Mouse (Mus musculus) E14TG2a.4 (cell line): ENCODE data around the gene Plac1.

Source experiments
- CTCF ChIP-seq: conservative IDR thresholded peaks from 2 replicates; pipeline ENCODE4 v1.5.1; 2014; ENCODE audit warnings: low read length
- POU5F1 ChIP-seq: IDR thresholded peaks from 2 replicates; pipeline ENCODE4 v1.6.1; 2014; ENCODE audit warnings: low read length, borderline replicate concordance

DNA sequence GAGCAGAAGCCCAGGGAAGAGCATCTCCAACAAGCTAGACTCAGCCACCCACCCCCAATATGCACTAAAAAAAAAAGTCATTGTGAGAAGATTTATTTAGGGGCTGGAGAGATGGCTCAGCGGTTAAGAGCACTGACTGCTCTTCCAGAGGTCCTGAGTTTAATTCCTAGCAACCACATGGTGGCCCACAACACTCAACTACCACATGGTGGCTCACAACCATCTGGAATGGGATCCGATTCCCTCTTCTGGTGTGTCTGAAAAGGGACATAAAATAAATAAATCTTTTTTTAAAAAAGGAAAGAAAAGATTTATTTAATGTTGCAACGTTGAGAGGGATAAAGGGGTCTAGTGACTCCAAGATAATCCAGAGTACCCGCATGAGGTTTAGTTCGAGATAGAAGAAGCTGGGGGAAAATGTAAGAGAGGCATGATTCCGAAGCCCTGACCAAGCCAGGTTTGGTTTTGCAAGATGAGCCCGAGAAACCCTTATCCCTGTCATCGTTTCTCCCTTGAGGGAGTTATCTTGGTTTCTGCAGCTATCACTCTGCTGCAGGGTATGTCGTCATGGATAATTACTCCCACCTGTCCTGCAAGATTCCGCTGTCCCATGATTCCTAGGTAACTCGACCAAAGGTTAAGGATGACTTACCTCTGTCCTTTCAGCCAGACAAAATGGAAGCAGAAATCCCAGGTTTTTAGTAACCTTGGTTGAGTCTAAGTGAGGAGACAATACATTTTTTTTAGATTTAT, 214.3 kb downstream of the Plac1 start:
- TF ChIP-seq CTCF, result no peak
- TF ChIP-seq POU5F1, result no peak
